14 mouse cellular contexts compared by ENCODE assay signal in genomic region chr6:149154116-149155030, GRCm38 (mm10). TPM values are rescaled to one million over a fixed set of nuclear protein-coding genes. Genes with fewer than 3 reads are reported as not detected.
DNase-seq lines count a peak whose midpoint lies in the region; ATAC-seq and TF ChIP-seq lines count a peak whose summit lies in the region.
"Had no signal": no experiment of that assay in that cellular context is flagged by ENCODE, and none has a peak within 500 bp of the region (broad histone marks: within the 10 kb centered on the region; RNA-seq: fewer than 3 reads in every experiment).

No protein-coding gene starts in this region.

- H3K4me3 ChIP-seq in forebrain, embryonic 11.5 days (ENCODE audit: low read depth, low read length): no peak overlapping the region
- no peak overlapping the region for H3K4me3 ChIP-seq in forebrain, embryonic 16.5 days (replicated peaks; ENCODE audit: low read length)
- peak overlapping the region; percentile 25 for H3K4me3 ChIP-seq in liver, adult 2 months (ENCODE audit: insufficient read depth, low read depth, low read length)
- H3K4me3 ChIP-seq in intestine, embryonic 14.5 days (ENCODE audit: low read depth, low read length): no peak overlapping the region
- H3K4me3 ChIP-seq in midbrain, embryonic 14.5 days (replicated peaks; ENCODE audit: low read depth, low read length): no peak overlapping the region

- no peaks in the 10 kb centered on the region for H3K9me3 ChIP-seq in forebrain, embryonic 11.5 days (ENCODE audit: control insufficient read depth, low read length)
- no peaks in the 10 kb centered on the region for H3K9me3 ChIP-seq in forebrain, embryonic 16.5 days (ENCODE audit: control insufficient read depth, low read length)
- no peaks in the 10 kb centered on the region for H3K9me3 ChIP-seq in intestine, embryonic 14.5 days (ENCODE audit: control insufficient read depth, low read length)
- H3K9me3 ChIP-seq in midbrain, embryonic 14.5 days (ENCODE audit: control insufficient read depth, low read length): no peaks in the 10 kb centered on the region
- H3K9me3 ChIP-seq: G1E had no signal

- no peak for TF ChIP-seq POLR2A in liver, adult 2 months (IDR thresholded peaks at IDR 0.05; ENCODE audit: extremely low read depth, insufficient read depth, low read length)

- TF ChIP-seq CTCF in liver, adult 2 months (IDR thresholded peaks at IDR 0.05; ENCODE audit: low read depth, low read length): no peak

- 17% methylated on average over 8 of the region's 8 CpGs for WGBS in forebrain, embryonic 11.5 days
- WGBS in forebrain, embryonic 16.5 days: 12% methylated on average over 8 of the region's 8 CpGs
- 22% methylated on average over 8 of the region's 8 CpGs for WGBS in liver, adult 2 months
- WGBS in intestine, embryonic 14.5 days: 11% methylated on average over 8 of the region's 8 CpGs
- WGBS in midbrain, embryonic 14.5 days: 15% methylated on average over 8 of the region's 8 CpGs

- H3K79me2 ChIP-seq in liver, adult 2 months (ENCODE audit: control insufficient read depth, insufficient read depth, low read length): no peaks in the 10 kb centered on the region

- H3K4me2 ChIP-seq in forebrain, embryonic 11.5 days (ENCODE audit: low read depth, low read length, severe bottlenecking): no peak overlapping the region
- no peak overlapping the region for H3K4me2 ChIP-seq in forebrain, embryonic 16.5 days (ENCODE audit: low read length)
- no peak overlapping the region for H3K4me2 ChIP-seq in intestine, embryonic 14.5 days (ENCODE audit: low read length)
- H3K4me2 ChIP-seq in midbrain, embryonic 14.5 days (ENCODE audit: low read length): no peak overlapping the region

- no peak overlapping the region for H3K27ac ChIP-seq in forebrain, embryonic 11.5 days (ENCODE audit: low read depth, low read length)
- no peak overlapping the region for H3K27ac ChIP-seq in forebrain, embryonic 16.5 days (ENCODE audit: low read length)
- H3K27ac ChIP-seq in liver, adult 2 months (replicated peaks; ENCODE audit: insufficient read depth, low read depth, low read length): peak overlapping the region; percentile 99
- H3K27ac ChIP-seq in intestine, embryonic 14.5 days (ENCODE audit: low read depth): peak overlapping the region; percentile 47
- 0 out of 2 replicates have a peak overlapping the region, but pooled peaks have one; percentile 10 for H3K27ac ChIP-seq in midbrain, embryonic 14.5 days (replicated peaks; ENCODE audit: low read depth, low read length)

- 0 out of 2 replicates have a peak, but pooled peaks have one; percentile 23 for ATAC-seq in forebrain, embryonic 11.5 days (replicated peaks; ENCODE audit: low FRiP score)
- no peak for ATAC-seq in forebrain, embryonic 16.5 days
- 0 out of 2 replicates have a peak, but pooled peaks have one; percentile 21 for ATAC-seq in intestine, embryonic 14.5 days (replicated peaks; ENCODE audit: low FRiP score, low TSS enrichment, low read depth)
- ATAC-seq in midbrain, embryonic 14.5 days (ENCODE audit: low FRiP score, low TSS enrichment): no peak; the same call in 1 of the 2 replicates
- ATAC-seq: inflammation-experienced regulatory T-cells, adult 6 months had no signal

- H3K36me3 ChIP-seq in forebrain, embryonic 11.5 days (ENCODE audit: control insufficient read depth, insufficient read depth, low read length): peaks cover 2% of the 10 kb centered on the region; the same call in 1 of the 2 replicates
- peaks cover 10% of the 10 kb centered on the region for H3K36me3 ChIP-seq in forebrain, embryonic 16.5 days (ENCODE audit: control insufficient read depth, insufficient read depth)
- peaks cover 22% of the 10 kb centered on the region for H3K36me3 ChIP-seq in liver, adult 2 months (ENCODE audit: control insufficient read depth, insufficient read depth, low read length)
- peaks cover 39% of the 10 kb centered on the region for H3K36me3 ChIP-seq in intestine, embryonic 14.5 days (ENCODE audit: control insufficient read depth, insufficient read depth, low read length)
- H3K36me3 ChIP-seq in midbrain, embryonic 14.5 days (ENCODE audit: control insufficient read depth, insufficient read depth, low read length): peaks cover 40% of the 10 kb centered on the region

- no peaks in the 10 kb centered on the region for H3K27me3 ChIP-seq in forebrain, embryonic 11.5 days (ENCODE audit: control insufficient read depth, insufficient read depth, low read length)
- H3K27me3 ChIP-seq in forebrain, embryonic 16.5 days (replicated peaks; ENCODE audit: control insufficient read depth, insufficient read depth, low read length): no peaks in the 10 kb centered on the region
- no peaks in the 10 kb centered on the region for H3K27me3 ChIP-seq in liver, adult 2 months (ENCODE audit: control insufficient read depth, insufficient read depth, low read length)
- H3K27me3 ChIP-seq in intestine, embryonic 14.5 days (replicated peaks; ENCODE audit: control insufficient read depth, insufficient read depth, low read length): no peaks in the 10 kb centered on the region
- H3K27me3 ChIP-seq in midbrain, embryonic 14.5 days (ENCODE audit: control insufficient read depth, insufficient read depth, low read length): no peaks in the 10 kb centered on the region

- no peak overlapping the region for H3K9ac ChIP-seq in forebrain, embryonic 11.5 days (ENCODE audit: low read length)
- no peak overlapping the region for H3K9ac ChIP-seq in forebrain, embryonic 16.5 days (replicated peaks; ENCODE audit: low read depth, low read length)
- H3K9ac ChIP-seq in liver, adult 2 months (ENCODE audit: low read depth, low read length): peak overlapping the region; percentile 70
- no peak overlapping the region for H3K9ac ChIP-seq in intestine, embryonic 14.5 days (ENCODE audit: low read length)
- H3K9ac ChIP-seq in midbrain, embryonic 14.5 days (replicated peaks; ENCODE audit: low read length): no peak overlapping the region

- H3K4me1 ChIP-seq in forebrain, embryonic 11.5 days (replicated peaks; ENCODE audit: control insufficient read depth, insufficient read depth, low read length): 0 out of 2 replicates have a peak, but pooled peaks cover 3% of the 10 kb centered on the region
- H3K4me1 ChIP-seq in forebrain, embryonic 16.5 days (replicated peaks; ENCODE audit: control insufficient read depth, insufficient read depth, low read length): no peaks in the 10 kb centered on the region
- peaks cover 34% of the 10 kb centered on the region for H3K4me1 ChIP-seq in liver, adult 2 months (ENCODE audit: control insufficient read depth, insufficient read depth, low read length)
- H3K4me1 ChIP-seq in intestine, embryonic 14.5 days (replicated peaks; ENCODE audit: control insufficient read depth, insufficient read depth, low read length): peaks cover 10% of the 10 kb centered on the region
- no peaks in the 10 kb centered on the region for H3K4me1 ChIP-seq in midbrain, embryonic 14.5 days (ENCODE audit: control insufficient read depth, insufficient read depth, low read length)

- no peak for DNase-seq in forebrain, embryonic 11.5 days (ENCODE audit: low spot score)
- DNase-seq in liver, adult 2 months (ENCODE audit: extremely low read depth, low read depth, low spot score): no peak
- no peak for DNase-seq in liver
- no peak for DNase-seq in intestine, embryonic 14.5 days (ENCODE audit: low spot score)
- DNase-seq in midbrain, embryonic 14.5 days: no peak
- no peak for DNase-seq in thymus, postnatal 10 days (ENCODE audit: low spot score in 2 of 2)
- no peak for DNase-seq in layer of hippocampus, postnatal 14 days (ENCODE audit: low spot score in 2 of 2)
- DNase-seq: cerebellum, postnatal 36 days had no signal

RNA-seq across cellular contexts. Expression of gene Etfbkmt, which starts 14.7 kb away (rescaled TPM):
- polyA plus RNA-seq in forebrain, embryonic 11.5 days (2014; fragmentation: Nextera tagmentation; extraction: Ambion mirVana): 9.6 and 10.2 TPM in 2 replicates
- polyA plus RNA-seq in forebrain, embryonic 16.5 days (2015; fragmentation: Nextera tagmentation; extraction: Ambion mirVana): 7.4 and 7.8 TPM in 2 replicates
- total RNA-seq in liver, adult 2 months (2014; rRNA removed): 25.3 and 31.0 TPM in 2 replicates
- polyA plus RNA-seq in liver, adult 2 months (2012; rRNA removed): 3.9 and 15.6 TPM in 2 replicates
- 15.7 and 18.4 TPM in 2 replicates for polyA plus RNA-seq in intestine, embryonic 14.5 days (2014; fragmentation: Nextera tagmentation; extraction: Ambion mirVana)
- 6.0 TPM in 2 replicates for polyA plus RNA-seq in midbrain, embryonic 14.5 days (2014; fragmentation: Nextera tagmentation; extraction: Ambion mirVana)
- 1 to 10 TPM; 2.9 to 3.0 TPM for total RNA-seq in layer of hippocampus, postnatal 14 days (2021)

RNA-seq across cellular contexts. Expression of gene Gm10203, which starts 24.4 kb away (rescaled TPM):
- not detected in 2 replicates for polyA plus RNA-seq in forebrain, embryonic 11.5 days (2014; fragmentation: Nextera tagmentation; extraction: Ambion mirVana)
- not detected in 2 replicates for polyA plus RNA-seq in forebrain, embryonic 16.5 days (2015; fragmentation: Nextera tagmentation; extraction: Ambion mirVana)
- total RNA-seq in liver, adult 2 months (2014; rRNA removed): not detected in 2 replicates
- not detected in 2 replicates for polyA plus RNA-seq in liver, adult 2 months (2012; rRNA removed)
- not detected in 2 replicates for polyA plus RNA-seq in intestine, embryonic 14.5 days (2014; fragmentation: Nextera tagmentation; extraction: Ambion mirVana)
- polyA plus RNA-seq in midbrain, embryonic 14.5 days (2014; fragmentation: Nextera tagmentation; extraction: Ambion mirVana): not detected in 2 replicates
- total RNA-seq in layer of hippocampus, postnatal 14 days (2021): not detected
- total RNA-seq: G1E; granulocyte monocyte progenitor cell, adult 5-6 weeks; left cerebral cortex, adult 18-20 months had no signal
- polyA plus RNA-seq: G1E; inflammation-experienced regulatory T-cells, adult 6 months; urinary bladder, adult 2 months had no signal

RNA-seq across cellular contexts. Expression of gene Amn1, which starts 34.1 kb away (rescaled TPM):
- 57.3 and 62.9 TPM in 2 replicates for polyA plus RNA-seq in forebrain, embryonic 11.5 days (2014; fragmentation: Nextera tagmentation; extraction: Ambion mirVana)
- polyA plus RNA-seq in forebrain, embryonic 16.5 days (2015; fragmentation: Nextera tagmentation; extraction: Ambion mirVana): 100 and 108 TPM in 2 replicates
- total RNA-seq in liver, adult 2 months (2014; rRNA removed): 7.9 and 12.2 TPM in 2 replicates
- polyA plus RNA-seq in liver, adult 2 months (2012; rRNA removed): 4.2 and 4.3 TPM in 2 replicates
- polyA plus RNA-seq in intestine, embryonic 14.5 days (2014; fragmentation: Nextera tagmentation; extraction: Ambion mirVana): 26.7 and 29.8 TPM in 2 replicates
- 115 and 126 TPM in 2 replicates for polyA plus RNA-seq in midbrain, embryonic 14.5 days (2014; fragmentation: Nextera tagmentation; extraction: Ambion mirVana)
- 10 to 100 TPM; 31.4 to 32.4 TPM for total RNA-seq in layer of hippocampus, postnatal 14 days (2021)

RNA-seq across cellular contexts. Expression of gene Dennd5b, which starts 52.9 kb away (rescaled TPM):
- polyA plus RNA-seq in forebrain, embryonic 11.5 days (2014; fragmentation: Nextera tagmentation; extraction: Ambion mirVana): 17.5 and 19.8 TPM in 2 replicates
- polyA plus RNA-seq in forebrain, embryonic 16.5 days (2015; fragmentation: Nextera tagmentation; extraction: Ambion mirVana): 14.2 and 15.2 TPM in 2 replicates
- total RNA-seq in liver, adult 2 months (2014; rRNA removed): 94.7 and 99.5 TPM in 2 replicates
- polyA plus RNA-seq in liver, adult 2 months (2012; rRNA removed): 14.8 and 19.4 TPM in 2 replicates
- polyA plus RNA-seq in intestine, embryonic 14.5 days (2014; fragmentation: Nextera tagmentation; extraction: Ambion mirVana): 13.2 TPM in 2 replicates
- polyA plus RNA-seq in midbrain, embryonic 14.5 days (2014; fragmentation: Nextera tagmentation; extraction: Ambion mirVana): 24.3 and 24.8 TPM in 2 replicates
- 10 to 100 TPM; 37.6 to 43.7 TPM for total RNA-seq in layer of hippocampus, postnatal 14 days (2021)
- polyA plus RNA-seq: G1E had no signal

Comparison
In these comparisons a context has a peak if more than half of its experiments do, and no peak if none do; other contexts are left out.
1. ATAC-seq: peak in forebrain, embryonic 11.5 days (single experiment) and intestine, embryonic 14.5 days (single experiment); none in forebrain, embryonic 16.5 days (single experiment) and midbrain, embryonic 14.5 days (single experiment).
2. H3K27ac ChIP-seq: peak in liver, adult 2 months (single experiment), intestine, embryonic 14.5 days (single experiment) and midbrain, embryonic 14.5 days (single experiment); none in forebrain, embryonic 11.5 days (single experiment) and forebrain, embryonic 16.5 days (single experiment).